Mouse (Mus musculus) forebrain, embryonic 16.5 days (tissue): ENCODE data around the gene Zfand2a. TPM values are rescaled to one million over a fixed set of nuclear protein-coding genes. Genes with fewer than 3 reads are reported as not detected.

ENCODE experiments used
- ATAC-seq: fragments of 200-750 bp; cut with Nextera tagmentation; 2 replicates; pipeline ENCODE4 v1.8.0; 2017; ENCODE audit warnings: mild to moderate bottlenecking, moderate library complexity
- H3K27ac ChIP-seq: fragments of 300-500 bp; sonication (generic); 2 replicates; pipeline ENCODE4 v1.5.1; 2014; ENCODE audit warnings: low read length, control low read depth
- H3K27me3 ChIP-seq: fragments of 300-500 bp; sonication (generic); replicated peaks from 2 replicates; pipeline ENCODE4 v1.6.1; 2014; ENCODE audit warnings: low read length; ENCODE audit not compliant: control insufficient read depth, insufficient read depth
- H3K36me3 ChIP-seq: fragments of 300-500 bp; sonication (generic); 2 replicates; pipeline ENCODE4 v1.6.1; 2014; ENCODE audit not compliant: control insufficient read depth, insufficient read depth
- H3K4me1 ChIP-seq: fragments of 300-500 bp; sonication (generic); replicated peaks from 2 replicates; pipeline ENCODE4 v1.6.1; 2014; ENCODE audit warnings: low read length; ENCODE audit not compliant: control insufficient read depth, insufficient read depth
- H3K4me2 ChIP-seq: fragments of 300-500 bp; sonication (generic); 2 replicates; pipeline ENCODE4 v1.6.1; 2014; ENCODE audit warnings: mild to moderate bottlenecking, low read length, control low read depth
- H3K4me3 ChIP-seq: fragments of 300-500 bp; sonication (generic); replicated peaks from 2 replicates; pipeline ENCODE4 v1.5.1; 2014; ENCODE audit warnings: mild to moderate bottlenecking, low read length, control low read depth
- H3K9ac ChIP-seq: fragments of 300-500 bp; sonication (generic); replicated peaks from 2 replicates; pipeline ENCODE4 v1.6.1; 2014; ENCODE audit warnings: low read depth, low read length, control low read depth
- H3K9me3 ChIP-seq: fragments of 300-500 bp; sonication (generic); 2 replicates; pipeline ENCODE4 v1.6.1; 2016; ENCODE audit warnings: low read length; ENCODE audit not compliant: control insufficient read depth
- WGBS: fragments of 180-500 bp; shearing (Covaris S2); extraction: QIAGEN DNeasy Blood & Tissue Kit; methylation state at CpG from one replicate; pipeline ENCODE4 v1.1.7; 2014; 5-methylcytosine and 5-hydroxymethylcytosine counted together
- polyA plus RNA-seq: library from polyadenylated mRNA; unstranded; fragments of >200 nt; fragmentation: Nextera tagmentation; extraction: Ambion mirVana; gene quantifications from 2 replicates; pipeline ENCODE4 v1.2.1, GENCODE M21; 2015

The Zfand2a gene
- polyA plus RNA-seq, 1 experiment from 2014 or later, result 21.4 TPM

- WGBS, result 60% methylated on average over 5 of the region's 5 CpGs
- Histone ChIP-seq H3K27ac (no peak overlapping the region), H3K4me1 (peaks cover 28% of the 10 kb centered on the region), H3K4me2 (no peak overlapping the region), H3K36me3 (no peaks in the 10 kb centered on the region), H3K27me3 (no peaks in the 10 kb centered on the region), H3K9ac (no peak overlapping the region), H3K9me3 (no peaks in the 10 kb centered on the region), H3K4me3 (no peak overlapping the region)
- no peak for ATAC-seq
Observed at GRCm38 (mm10) chr5:139440451-139440850, 43.9 kb downstream of the Zfand2a start.

DNA sequence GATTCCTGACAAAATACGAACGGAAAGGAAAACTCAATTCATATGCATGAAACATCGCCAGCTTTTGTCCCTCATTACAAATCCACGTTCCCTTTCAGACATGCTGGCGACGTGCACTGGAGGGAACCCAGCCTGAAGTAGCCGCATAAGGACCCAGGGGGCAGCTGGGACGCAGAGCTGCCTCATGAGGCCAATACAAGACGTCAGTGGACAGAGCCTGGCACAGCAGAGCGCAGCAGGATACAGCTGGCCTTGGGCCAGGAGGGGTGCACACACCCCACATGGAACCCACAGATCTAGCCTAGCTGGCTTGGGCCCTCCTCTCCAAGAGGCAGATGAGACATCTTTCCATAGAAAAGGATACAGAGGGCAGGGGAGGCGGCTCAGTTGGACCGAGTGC lies 45.9 kb downstream of the Zfand2a start:
- Histone ChIP-seq H3K9ac (no peak overlapping the region), H3K27ac (no peak overlapping the region), H3K27me3 (no peaks in the 10 kb centered on the region), H3K9me3 (no peaks in the 10 kb centered on the region), H3K36me3 (no peaks in the 10 kb centered on the region), H3K4me1 (peaks cover 43% of the 10 kb centered on the region), H3K4me3 (no peak overlapping the region), H3K4me2 (no peak overlapping the region)
- 37% methylated on average over 12 of the region's 12 CpGs for WGBS
- ATAC-seq, result 0 out of 2 replicates have a peak, but pooled peaks have one; percentile 35

- H3K4me1 ChIP-seq, result peaks cover 44% of the 10 kb centered on the region
- H3K4me3 ChIP-seq, result no peak overlapping the region
- no peaks in the 10 kb centered on the region for H3K9me3 ChIP-seq
- H3K27ac ChIP-seq, result no peak overlapping the region
- H3K36me3 ChIP-seq, result no peaks in the 10 kb centered on the region
- WGBS, result 93% methylated on average over 4 of the region's 4 CpGs
- no peak overlapping the region for H3K9ac ChIP-seq
- ATAC-seq, result no peak
- no peaks in the 10 kb centered on the region for H3K27me3 ChIP-seq
- H3K4me2 ChIP-seq, result no peak overlapping the region
Observed at GRCm38 (mm10) chr5:139437769-139438168, 46.6 kb downstream of the Zfand2a start.

DNA sequence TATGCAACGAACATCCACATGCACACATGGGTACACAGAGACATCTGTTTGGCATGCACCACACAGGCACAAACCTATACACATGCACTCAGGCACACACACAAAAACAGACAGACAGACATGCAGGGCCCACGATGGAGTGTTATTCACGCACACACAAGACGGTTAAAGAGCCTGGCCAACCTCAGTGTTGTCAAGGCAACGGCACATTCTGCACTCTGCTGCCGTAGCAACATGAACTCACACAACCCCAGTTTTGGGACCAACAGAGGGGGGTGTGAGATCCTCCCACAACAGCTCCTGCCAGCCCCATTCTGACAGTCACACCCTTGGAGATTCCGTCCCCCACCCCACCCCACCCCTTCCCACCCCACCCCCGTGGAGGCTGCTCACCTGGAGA lies 49.4 kb downstream of the Zfand2a start:
- H3K27me3 ChIP-seq, result no peaks in the 10 kb centered on the region
- H3K9ac ChIP-seq, result no peak overlapping the region
- ATAC-seq, result peak; percentile 80
- H3K9me3 ChIP-seq, result no peaks in the 10 kb centered on the region
- WGBS, result 11% methylated on average over 8 of the region's 8 CpGs
- no peak overlapping the region for H3K4me2 ChIP-seq
- H3K27ac ChIP-seq, result peak overlapping the region; percentile 9
- H3K4me3 ChIP-seq, result no peak overlapping the region
- H3K36me3 ChIP-seq, result no peaks in the 10 kb centered on the region
- H3K4me1 ChIP-seq, result peaks cover 56% of the 10 kb centered on the region

DNA sequence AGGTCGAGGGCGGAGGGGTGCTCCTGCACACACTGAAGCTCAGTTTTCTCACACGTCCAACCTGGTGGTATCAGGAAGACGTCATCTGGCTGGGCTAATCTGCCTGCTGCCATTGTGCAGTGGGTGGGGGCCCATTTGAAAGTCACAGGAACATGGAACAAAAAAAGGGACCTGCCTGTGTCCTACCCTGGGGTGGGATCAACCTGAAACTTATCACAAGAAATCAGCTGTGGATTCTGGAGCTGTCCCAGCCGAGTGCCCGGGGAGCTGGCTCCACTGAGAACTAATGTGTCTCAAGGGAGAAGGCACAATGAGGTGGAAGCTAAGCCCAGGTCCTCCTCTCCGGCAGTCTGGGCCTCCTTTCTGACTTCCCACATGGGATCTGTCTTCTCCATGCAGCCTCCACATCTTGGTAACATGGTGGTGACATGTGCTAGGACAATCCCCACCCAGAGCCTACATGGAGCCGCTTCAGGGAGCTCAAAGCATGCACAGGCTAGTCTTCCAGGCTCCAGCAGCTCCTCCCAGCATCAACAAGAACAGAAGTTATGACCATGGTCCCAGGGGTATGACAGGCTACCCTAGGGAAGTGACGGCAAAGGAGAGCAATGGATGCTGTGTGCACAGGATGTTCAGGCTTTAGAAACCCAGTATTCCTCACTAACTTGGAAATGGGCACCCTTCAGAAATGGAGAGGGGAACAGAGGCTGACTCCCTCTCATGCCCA lies 50.3 kb downstream of the Zfand2a start:
- Histone ChIP-seq H3K36me3 (no peaks in the 10 kb centered on the region), H3K9me3 (no peaks in the 10 kb centered on the region), H3K4me3 (no peak overlapping the region), H3K27ac (peak overlapping the region; percentile 9; the same call in 1 of the 2 replicates), H3K9ac (no peak overlapping the region), H3K27me3 (no peaks in the 10 kb centered on the region), H3K4me1 (peaks cover 65% of the 10 kb centered on the region), H3K4me2 (no peak overlapping the region)
- WGBS, result 73% methylated on average over 9 of the region's 9 CpGs
- no peak for ATAC-seq

GRCm38 (mm10) chr5:139432747-139433508 lies 51.4 kb downstream of the Zfand2a start:
- H3K27me3 ChIP-seq, result no peaks in the 10 kb centered on the region
- no peak overlapping the region for H3K4me2 ChIP-seq
- no peak for ATAC-seq
- no peaks in the 10 kb centered on the region for H3K36me3 ChIP-seq
- no peaks in the 10 kb centered on the region for H3K9me3 ChIP-seq
- H3K4me1 ChIP-seq, result peaks cover 64% of the 10 kb centered on the region
- no peak overlapping the region for H3K9ac ChIP-seq
- WGBS, result 39% methylated on average over 7 of the region's 7 CpGs
- H3K4me3 ChIP-seq, result no peak overlapping the region
- no peak overlapping the region for H3K27ac ChIP-seq

GRCm38 (mm10) chr5:139432333-139432732 lies 52.0 kb downstream of the Zfand2a start:
- H3K4me1 ChIP-seq, result peaks cover 66% of the 10 kb centered on the region
- no peaks in the 10 kb centered on the region for H3K36me3 ChIP-seq
- no peaks in the 10 kb centered on the region for H3K27me3 ChIP-seq
- no peak overlapping the region for H3K27ac ChIP-seq
- H3K9ac ChIP-seq, result no peak overlapping the region
- no peaks in the 10 kb centered on the region for H3K9me3 ChIP-seq
- no peak overlapping the region for H3K4me3 ChIP-seq
- H3K4me2 ChIP-seq, result no peak overlapping the region
- no peak for ATAC-seq
- WGBS, result 14% methylated on average over 6 of the region's 6 CpGs

DNA sequence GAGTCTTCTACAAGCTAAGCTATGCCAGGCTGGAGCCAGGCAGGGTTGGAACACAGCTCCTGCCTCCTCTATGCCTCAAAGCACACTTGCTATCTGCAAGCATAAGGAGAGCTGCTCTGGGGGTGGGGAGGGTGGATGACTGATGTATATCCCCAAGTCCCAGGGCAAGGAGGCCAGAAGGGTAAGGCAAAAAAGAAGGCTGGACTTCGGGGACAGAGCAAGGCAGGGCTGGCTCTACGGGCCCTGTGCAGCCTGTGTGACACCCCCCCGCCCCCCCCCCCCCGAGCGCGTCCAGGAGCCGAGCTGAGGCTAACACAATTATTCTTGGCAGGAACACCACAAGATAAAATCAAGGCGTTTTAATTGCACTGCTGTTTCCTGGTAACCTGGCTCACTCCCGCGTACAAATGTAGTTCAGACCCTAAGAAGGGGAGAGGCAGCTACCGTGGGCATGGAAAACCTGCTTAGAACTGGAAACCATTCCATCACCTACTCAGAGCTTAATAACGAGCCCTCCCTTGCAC lies 54.5 kb downstream of the Zfand2a start:
- 23% methylated on average over 11 of the region's 12 CpGs for WGBS
- Histone ChIP-seq H3K4me3 (no peak overlapping the region), H3K27me3 (no peaks in the 10 kb centered on the region), H3K9me3 (no peaks in the 10 kb centered on the region), H3K4me2 (no peak overlapping the region), H3K9ac (0 out of 2 replicates have a peak overlapping the region, but pooled peaks have one; percentile 15), H3K27ac (peak overlapping the region; percentile 17; the same call in 1 of the 2 replicates), H3K36me3 (no peaks in the 10 kb centered on the region), H3K4me1 (peaks cover 54% of the 10 kb centered on the region)
- peak; percentile 23 for ATAC-seq

DNA sequence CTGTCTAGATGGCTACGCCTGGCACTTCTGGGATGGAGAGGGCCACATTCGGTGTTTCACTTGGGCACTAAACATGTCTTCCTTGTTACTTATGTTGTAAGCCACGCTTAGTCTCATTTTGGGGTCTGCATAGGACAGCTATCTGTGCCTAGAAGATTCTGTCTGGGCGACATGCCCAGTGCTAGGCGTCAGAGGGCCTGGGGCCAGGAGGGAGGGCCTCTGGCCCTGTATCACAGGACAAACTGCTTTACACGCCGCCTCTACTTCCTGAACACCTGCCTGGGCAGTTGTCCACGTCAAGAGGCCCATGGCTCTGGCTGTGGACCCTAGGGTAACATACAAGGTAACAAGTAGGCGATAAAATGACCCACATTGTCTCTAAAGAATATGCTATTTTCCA lies 56.4 kb downstream of the Zfand2a start:
- 57% methylated on average over 9 of the region's 9 CpGs for WGBS
- no peaks in the 10 kb centered on the region for H3K36me3 ChIP-seq
- no peak overlapping the region for H3K27ac ChIP-seq
- peaks cover 50% of the 10 kb centered on the region for H3K4me1 ChIP-seq
- no peaks in the 10 kb centered on the region for H3K9me3 ChIP-seq
- H3K9ac ChIP-seq, result no peak overlapping the region
- no peak overlapping the region for H3K4me3 ChIP-seq
- H3K27me3 ChIP-seq, result no peaks in the 10 kb centered on the region
- no peak overlapping the region for H3K4me2 ChIP-seq
- ATAC-seq, result no peak
